Mouse (Mus musculus): ENCODE measurements around the gene Olfr1029.
"Not testable (repeated sequence)": the region's sequence is repeated elsewhere in the genome, so short reads cannot be mapped to it uniquely, and the experiment has no call there.

The Olfr1029 gene

DNA sequence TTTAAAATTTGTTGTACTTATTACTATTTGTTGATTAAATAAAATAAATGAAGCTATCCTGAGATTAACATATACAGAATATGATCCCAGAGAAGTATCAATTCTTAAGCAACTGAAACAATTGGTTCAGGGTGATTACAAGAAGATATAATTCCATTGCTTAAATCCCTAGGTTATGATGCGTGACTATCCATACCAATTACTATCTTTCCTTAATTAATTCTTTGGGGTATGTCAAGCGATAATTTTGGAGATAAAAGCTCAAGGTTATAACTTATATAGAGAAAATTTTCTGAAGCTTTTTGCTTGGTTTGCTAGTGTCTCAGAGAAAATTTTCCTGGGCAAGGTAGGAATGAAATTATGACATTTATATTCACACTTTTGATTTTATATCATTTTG is at the start of gene Olfr1029:
Gene Olfr1029, plus strand, starts transcription at position 301 of the 400 bp plus-strand sequence.
- DNase-seq (ENCODE audit: low read depth, low spot score), result no peak

DNA sequence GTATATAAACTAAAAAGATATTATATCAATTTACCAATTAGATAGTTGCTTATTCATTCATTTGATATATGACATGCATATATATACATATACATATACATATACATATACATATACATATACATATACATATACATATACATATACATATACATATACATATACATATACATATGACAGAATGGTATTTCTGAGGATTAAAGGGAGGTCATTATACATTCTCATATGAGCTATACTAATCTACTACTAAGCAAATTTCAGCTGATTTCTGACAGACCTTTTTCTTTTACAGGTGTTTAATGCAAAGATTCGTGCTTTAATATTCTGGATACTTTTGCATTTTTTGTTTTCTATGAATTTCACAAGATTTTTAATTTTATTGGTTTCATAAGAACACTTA is 23.6 kb upstream of the Olfr1029 start, which contains the start of gene Olfr1028:
Gene Olfr1028, plus strand, starts transcription at position 301 of the 400 bp plus-strand sequence.
- no peak for DNase-seq (ENCODE audit: low read depth, low spot score)

GRCm38 (mm10) chr2:85978976-85979375 is 5.3 kb downstream of the Olfr1029 start, which contains the start of gene Olfr1030:
Olfr1030 (plus strand) TSS chr2:85979276.
- no peak for DNase-seq (ENCODE audit: low read depth, low spot score)

- no peak for DNase-seq (ENCODE audit: low read depth, low spot score)
Measured at GRCm38 (mm10) chr2:85990004-85990403, 16.3 kb downstream of the Olfr1029 start, which contains the start of gene Olfr1031. Olfr1031 (plus strand) TSS chr2:85990304.

DNA sequence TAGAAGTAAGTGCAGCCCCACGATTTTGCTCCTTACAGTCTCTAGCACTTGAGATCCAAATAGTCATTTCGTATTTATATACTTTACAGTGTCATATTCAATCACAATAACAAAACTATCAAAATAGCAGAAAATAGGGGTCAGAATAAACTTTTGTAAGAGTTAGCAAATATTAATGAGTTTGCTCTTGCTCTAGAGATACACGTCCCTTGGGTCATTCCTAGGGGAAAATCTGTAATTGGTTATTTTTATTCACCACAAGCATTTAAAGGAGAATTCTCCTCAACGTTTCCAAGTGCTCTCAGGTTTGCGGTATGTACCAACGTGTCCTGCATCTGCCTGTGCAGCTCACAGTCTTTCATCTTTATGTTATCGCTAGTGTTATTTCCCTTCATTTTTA is 31.5 kb downstream of the Olfr1029 start, which contains the start of gene Olfr1032:
Gene Olfr1032, plus strand, starts transcription at position 301 of the 400 bp plus-strand sequence.
- no peak for DNase-seq (ENCODE audit: low read depth, low spot score)

DNA sequence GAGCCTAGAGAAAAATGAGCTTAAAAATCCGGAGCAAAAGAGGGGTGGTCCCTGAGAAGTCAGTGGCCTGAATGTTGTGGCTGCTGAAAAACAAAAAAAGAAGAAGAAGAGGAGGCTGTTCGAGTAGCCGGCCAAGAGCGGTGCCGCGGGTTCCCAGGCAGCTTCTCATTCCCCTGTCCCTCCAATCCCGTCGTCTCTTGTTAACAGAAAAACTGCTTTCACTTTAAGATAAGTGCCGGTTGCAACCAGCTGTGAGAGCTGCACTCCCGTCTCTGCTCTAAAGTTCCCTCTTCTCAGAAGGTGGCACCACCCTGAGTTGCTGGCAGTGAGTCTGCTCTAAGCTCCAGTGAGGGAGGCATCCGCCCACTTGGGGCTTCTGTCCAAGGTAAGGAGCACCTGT is 46.7 kb downstream of the Olfr1029 start, which contains the start of gene Olfr1033:
Gene Olfr1033, plus strand, starts transcription at position 228 of the 400 bp plus-strand sequence.
- not testable (repeated sequence) for DNase-seq (ENCODE audit: low read depth, low spot score)

DNA sequence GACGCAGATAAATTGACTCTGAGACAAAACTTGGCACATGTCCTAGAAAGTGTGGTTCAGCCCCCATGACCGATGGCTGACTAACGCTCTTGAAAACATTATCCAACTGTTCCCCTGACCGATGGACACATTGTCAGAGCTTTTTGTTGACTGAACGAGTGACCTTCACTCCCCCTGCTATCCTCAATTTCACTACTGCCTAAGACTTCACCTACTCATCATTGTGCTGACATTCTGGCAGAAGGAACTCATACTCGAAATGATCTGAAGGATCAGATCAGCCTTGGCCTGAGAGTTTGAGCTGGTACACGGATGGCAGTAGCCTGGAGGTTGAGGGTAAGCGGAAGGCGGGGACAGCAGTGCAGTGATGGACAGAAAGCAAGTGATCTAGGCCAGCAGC is 47.8 kb downstream of the Olfr1029 start:
- DNase-seq (ENCODE audit: low read depth, low spot score), result not testable (repeated sequence)

Measured in telencephalon, adult 2 months (tissue).